Mouse (Mus musculus) thymus, postnatal 36 days (tissue): ENCODE results near the gene Dusp7.

Experiments used
- DNase-seq, 2 experiments: peaks; one replicate each; pipeline ENCODE4 v3.0.0; 2022; ENCODE audit warnings: mixed read lengths in 2 of 2

Dusp7 gene

DNA sequence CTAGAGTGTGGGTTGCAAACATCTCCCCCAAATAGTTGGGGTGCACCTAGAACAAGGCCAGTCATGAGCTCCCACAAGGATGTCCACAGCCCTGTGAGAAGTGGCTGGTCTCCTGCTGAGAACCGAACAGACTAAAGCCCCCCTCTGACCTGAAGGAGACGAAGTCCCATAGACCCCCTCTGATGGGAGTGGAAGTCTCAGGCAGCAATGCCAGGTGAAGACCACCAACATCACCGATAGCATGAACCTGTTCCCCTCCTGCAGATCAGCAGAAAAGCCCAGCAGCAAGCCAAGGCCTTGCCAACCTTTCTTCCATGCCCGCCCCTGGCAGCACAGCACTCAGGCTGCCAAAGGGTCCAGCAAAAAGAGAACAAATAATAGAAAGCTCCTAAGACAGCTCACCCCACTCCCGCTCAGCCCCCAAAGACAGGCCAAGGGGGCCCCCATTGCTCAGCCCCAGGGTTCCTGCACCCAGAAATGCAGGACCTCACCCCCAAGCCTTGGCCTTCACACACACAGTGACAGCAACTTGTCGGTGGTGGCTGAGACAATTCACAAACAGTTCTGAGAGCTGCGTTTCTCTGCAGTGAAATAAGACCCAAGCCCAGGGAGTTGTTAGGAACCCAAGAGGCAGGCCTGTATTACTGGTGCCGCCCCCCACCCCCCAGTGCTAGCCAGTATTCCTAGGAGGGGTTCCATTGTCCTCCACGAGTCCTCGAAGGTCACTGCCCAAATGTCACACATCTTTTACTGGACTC is 13.0 kb upstream of the Dusp7 start:
- no peak for DNase-seq

- DNase-seq: no peak
These were observed 12.5 kb upstream of the Dusp7 start for GRCm38 (mm10) chr9:106355975-106356286.

DNA sequence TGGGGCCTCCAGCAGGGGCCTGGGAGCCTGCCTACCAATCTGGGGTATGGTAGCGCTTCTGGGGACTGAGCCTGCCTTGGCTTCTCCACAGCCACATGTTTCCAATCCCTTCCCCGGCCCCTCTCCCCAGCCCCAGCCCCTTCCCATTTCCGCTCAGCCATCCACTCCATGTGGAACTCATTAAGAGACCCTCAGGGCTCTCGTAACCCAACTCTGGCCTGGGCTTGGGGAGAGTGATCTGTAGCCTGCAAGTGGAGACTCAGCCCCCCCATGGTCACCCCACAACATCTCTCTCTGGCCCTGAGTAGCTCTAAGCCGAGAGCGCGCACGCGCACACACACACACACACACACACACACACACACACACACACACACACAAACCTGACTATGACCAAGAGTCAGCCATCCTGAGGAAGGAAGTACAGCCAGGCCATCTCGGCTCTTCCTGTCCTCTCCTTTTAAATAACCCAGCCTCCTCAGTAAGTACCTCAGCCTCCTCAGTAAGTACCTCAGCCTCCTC is 12.0 kb upstream of the Dusp7 start:
- DNase-seq: no peak

DNA sequence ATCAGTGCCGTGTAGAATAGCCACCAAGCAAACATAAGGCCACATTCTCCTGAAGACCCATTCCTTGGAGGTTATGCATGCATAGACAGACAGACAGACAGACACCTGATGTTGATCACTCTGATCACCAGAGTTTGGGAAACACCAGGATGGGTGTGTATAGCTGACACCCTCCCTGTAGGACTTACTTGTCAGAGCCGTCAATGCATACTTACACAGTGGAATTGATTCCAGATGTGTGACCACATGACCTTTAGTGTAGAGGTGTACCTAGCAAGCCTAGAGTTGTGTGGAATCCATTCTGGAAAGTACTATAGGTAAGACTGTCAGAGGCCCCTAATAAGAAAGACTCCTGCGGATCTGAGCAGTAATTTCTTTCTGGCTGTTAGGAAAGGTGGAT is 11.3 kb upstream of the Dusp7 start:
- no peak for DNase-seq

GRCm38 (mm10) chr9:106359297-106359696 is 9.1 kb upstream of the Dusp7 start:
- DNase-seq: no peak

GRCm38 (mm10) chr9:106361140-106361539 is 7.3 kb upstream of the Dusp7 start:
- DNase-seq: no peak

- no peak for DNase-seq
These were observed 3.1 kb upstream of the Dusp7 start for GRCm38 (mm10) chr9:106365333-106365732.

GRCm38 (mm10) chr9:106366188-106366587 is 2.2 kb upstream of the Dusp7 start:
- no peak for DNase-seq

DNA sequence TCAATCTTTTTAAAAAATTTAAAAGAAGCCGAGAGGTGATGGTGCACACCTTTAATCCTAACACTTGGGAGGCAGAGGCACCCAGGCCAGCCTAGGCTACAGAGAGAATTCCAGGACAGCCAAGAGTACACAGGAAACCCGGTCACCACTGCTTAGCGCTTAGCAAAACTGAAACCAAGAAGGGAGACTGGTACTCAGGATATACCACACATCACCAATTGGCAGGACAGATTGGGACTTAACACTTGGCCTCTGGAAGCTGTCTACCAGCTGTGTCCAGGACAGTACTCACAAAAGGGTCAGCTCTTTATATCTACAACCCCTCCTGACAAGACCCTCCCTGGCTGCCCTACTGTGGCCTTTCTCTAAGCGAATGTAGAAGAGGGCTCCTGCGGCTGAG is 1.4 kb upstream of the Dusp7 start:
- no peak for DNase-seq

- DNase-seq: peak; percentile 98 to 99
These were observed 780 bp upstream of the Dusp7 start for GRCm38 (mm10) chr9:106367592-106368111.

- peak; percentile 60 to 68 for DNase-seq
These were observed 534 bp downstream of the Dusp7 start for GRCm38 (mm10) chr9:106368831-106369501.

DNA sequence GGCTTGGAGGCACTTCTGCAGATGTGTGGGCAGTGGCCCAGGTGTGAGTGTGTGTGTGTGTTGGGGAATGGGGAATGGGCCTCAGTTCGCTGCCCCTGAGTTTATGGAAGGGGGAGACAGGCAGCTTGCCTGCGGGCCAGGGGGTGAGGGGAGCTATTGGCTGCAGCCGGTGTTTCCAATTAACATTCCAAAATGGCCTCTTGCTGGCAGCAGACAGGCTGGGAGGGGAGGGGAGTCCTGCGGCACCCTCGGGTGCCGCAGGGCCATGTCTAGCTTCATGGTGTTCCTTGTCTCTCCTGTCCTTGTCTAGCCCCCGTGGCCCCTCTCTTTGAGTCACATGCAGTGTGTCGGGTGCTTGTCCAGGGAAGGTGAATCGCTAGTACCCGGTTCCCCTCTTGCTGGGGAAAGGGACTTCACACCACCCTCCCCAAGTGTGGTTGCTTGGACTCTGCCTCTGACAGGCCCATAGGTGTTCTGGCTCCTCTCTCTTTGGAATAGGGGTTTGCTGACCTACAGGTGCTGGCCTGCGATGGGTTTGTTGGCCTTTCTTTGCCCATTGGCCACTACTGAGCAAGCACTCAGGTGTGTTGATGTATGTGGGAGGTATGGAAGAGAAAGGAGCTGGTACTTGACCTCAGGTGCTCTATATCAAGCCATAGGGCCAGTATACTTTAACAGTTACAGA is 1.5 kb downstream of the Dusp7 start:
- DNase-seq: no peak

- DNase-seq: peak; percentile 22 to 31
These were observed 2.4 kb downstream of the Dusp7 start for GRCm38 (mm10) chr9:106370620-106371383.

GRCm38 (mm10) chr9:106371384-106371671 is 2.9 kb downstream of the Dusp7 start:
- no peak for DNase-seq

DNA sequence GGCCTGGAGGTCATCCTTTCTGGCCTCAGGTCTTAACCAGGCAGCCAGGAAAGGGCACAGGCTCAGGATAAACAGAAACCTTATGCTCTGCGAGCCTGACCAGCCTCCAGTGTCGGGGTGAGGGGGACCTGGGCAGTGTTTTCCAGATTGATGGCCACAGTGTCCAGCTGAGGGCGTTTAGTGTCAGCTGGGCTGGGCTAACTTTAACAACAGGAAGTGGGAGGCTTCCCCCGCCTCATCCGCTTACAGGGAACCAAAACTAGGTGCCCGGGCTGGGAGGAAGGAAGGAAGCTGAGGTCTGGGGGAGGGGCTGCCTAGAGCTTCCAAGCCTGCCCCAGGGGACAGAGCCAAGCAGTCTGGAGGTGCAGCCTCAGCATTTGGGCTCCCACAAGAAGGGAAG is 3.3 kb downstream of the Dusp7 start:
- DNase-seq: peak; percentile 81 to 88

GRCm38 (mm10) chr9:106372431-106373412 is 4.3 kb downstream of the Dusp7 start:
- peak; percentile 27 to 46 for DNase-seq

DNA sequence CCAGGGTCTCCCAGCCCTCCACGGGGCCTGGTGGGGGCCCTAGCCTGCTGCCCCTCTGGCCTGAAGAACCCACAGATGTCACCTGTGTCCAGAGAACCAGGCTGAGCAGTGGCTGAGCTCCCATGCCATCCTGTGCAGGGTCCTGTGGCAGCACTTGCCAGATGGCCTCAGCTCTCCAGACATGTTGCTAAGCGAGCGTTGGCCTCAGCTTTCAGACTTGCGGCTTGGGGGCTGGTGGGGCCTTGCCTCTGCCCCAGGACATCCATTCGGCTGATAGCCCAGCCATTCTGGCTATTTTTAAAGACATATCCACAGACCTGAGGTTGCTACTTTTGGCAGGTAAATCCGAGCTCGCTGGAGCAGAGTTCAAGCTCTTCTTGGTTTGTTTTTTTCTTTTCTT is 5.5 kb downstream of the Dusp7 start:
- no peak for DNase-seq

- no peak for DNase-seq
These were observed 8.8 kb downstream of the Dusp7 start for GRCm38 (mm10) chr9:106377247-106377646.

GRCm38 (mm10) chr9:106378045-106378444 is 9.6 kb downstream of the Dusp7 start:
- no peak for DNase-seq

GRCm38 (mm10) chr9:106378753-106379152 is 10.3 kb downstream of the Dusp7 start:
- no peak for DNase-seq

DNA sequence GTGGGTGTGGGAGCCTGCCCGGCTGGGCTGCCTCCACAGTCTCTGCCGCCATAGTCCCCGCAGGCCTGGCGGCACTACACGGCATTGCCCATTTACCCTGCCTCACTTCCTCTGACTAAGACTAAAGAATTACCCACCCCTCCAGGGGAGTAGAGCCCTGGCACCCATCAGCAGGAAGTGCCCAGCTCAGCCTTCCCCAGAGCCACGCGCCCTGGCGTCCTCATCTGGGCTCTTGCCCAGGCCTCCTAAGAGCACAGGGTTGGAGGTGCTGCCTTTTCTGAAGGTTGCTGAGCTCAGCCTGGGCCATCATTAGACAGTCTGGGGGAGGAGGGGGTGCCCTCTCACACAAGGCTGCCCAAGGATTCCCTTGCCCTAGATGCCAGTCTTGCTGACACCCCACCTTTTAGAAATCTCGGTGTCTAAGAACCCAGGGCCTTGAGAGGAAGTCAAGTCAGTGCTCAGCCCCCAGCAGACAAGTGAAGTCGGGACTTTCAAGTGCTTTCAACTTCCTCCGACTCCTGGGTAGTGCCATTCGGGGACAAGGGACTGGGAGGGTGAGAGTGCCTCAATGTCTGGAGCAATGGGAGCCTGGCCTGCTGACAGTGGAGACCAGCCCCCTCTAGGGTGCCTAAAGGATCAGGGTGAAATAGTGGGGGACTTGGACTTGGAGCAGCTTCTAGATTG is 17.9 kb downstream of the Dusp7 start:
- DNase-seq: peak; percentile 18 to 29
